Mouse (Mus musculus): ENCODE results near the gene Amdhd2.

Amdhd2 gene

GRCm38 (mm10) chr17:24197032-24197824, 33.7 kb upstream of the Amdhd2 start:
- no peak for DNase-seq

DNA sequence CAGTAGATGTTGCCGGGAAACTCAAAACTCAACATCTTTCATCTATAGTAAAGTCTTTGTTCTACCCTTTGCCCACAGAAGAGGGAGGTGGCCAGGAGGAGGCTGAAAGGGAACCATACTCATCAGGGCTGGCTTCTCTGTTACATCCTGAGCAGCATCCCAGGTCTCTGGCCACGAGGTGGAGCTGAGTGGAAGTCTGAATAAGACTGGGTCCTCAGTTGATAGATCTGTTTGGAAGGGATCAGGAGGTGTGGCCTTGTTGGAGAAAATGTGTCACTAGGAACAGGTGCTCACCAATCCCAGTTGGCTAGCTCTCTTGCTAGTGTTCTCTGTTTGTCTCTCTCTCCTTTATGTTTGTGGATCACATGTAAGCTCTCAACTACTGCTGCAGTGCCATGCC, 31.8 kb upstream of the Amdhd2 start:
- no peak for DNase-seq

DNA sequence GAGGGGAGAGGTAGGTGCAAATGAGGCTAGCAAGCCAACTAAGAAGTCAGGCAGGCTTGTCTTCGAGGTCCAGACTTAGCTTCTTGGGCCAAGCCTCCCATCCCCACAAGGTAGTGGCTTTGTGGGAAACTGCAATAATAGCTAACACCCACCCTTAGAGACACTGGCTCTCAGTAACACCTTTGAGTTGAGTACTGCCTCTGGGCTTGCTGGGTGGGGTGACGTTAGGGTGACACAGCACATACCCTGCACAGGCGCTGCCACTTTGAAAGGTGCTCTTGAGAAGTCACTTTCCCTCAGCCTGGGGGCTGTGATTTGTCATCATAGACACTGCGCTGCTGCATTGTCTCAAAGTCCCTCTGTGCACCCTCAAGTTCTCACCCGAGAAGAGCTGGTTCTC, 30.2 kb upstream of the Amdhd2 start:
- no peak for DNase-seq

GRCm38 (mm10) chr17:24193268-24193667, 29.7 kb upstream of the Amdhd2 start:
- DNase-seq, result no peak

DNA sequence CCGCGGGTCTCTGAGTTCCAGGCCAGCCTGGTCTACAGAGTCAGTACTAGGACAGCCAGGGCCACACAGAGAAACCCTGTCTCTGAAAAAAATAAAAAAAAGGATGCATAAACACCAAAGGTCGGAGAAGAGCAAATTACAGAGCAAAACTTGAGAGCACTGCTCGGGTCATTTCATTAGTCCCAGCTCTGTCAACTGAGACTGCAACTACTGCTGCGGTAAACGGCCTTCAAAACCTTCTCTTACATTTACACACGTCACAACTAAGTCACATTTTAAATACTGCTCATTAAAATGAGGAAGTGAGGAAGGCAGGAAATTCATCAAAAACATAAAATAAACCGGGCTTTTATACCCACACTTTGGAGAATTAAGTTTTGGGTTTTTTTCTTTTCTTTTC, 29.3 kb upstream of the Amdhd2 start:
- DNase-seq, result no peak

DNA sequence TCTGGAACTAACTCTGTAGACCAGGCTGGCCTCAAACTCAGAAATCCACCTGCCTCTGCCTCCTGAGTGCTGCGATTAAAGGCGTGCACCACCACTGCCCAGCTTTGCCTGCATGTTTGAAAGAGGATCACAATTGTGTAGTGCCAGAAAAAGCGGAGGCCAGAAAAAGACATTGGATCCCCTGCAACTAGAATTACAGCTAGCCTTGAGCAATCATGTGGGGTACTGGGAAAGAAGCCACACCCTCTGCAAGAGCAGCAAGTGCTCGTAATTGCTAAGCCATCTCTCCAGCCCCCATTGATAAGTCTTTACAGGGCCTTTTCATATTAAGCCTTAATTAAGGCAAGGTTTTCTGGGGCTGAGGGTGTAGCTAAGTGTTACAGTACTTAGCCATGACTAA, 27.9 kb upstream of the Amdhd2 start:
- no peak for DNase-seq

DNA sequence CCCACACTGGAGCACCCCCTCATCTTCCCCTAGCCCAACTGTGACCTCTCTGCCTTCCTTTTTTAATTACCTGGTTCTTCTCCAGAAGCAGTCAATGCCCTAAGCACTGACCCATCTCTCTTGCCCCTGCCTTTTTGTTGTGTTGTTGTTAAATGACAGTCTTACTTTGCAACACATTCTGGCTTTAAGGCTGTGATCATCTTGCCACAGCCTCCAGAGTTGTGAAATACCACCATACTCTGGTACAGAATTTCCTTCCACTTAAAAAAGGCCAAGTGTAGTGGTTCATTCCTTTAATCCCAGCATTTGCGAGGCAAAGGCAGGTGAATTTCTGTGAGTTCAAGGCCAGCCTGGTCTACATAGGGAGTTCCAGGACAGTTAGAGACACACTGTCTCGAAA, 27.4 kb upstream of the Amdhd2 start:
- no peak for DNase-seq

DNA sequence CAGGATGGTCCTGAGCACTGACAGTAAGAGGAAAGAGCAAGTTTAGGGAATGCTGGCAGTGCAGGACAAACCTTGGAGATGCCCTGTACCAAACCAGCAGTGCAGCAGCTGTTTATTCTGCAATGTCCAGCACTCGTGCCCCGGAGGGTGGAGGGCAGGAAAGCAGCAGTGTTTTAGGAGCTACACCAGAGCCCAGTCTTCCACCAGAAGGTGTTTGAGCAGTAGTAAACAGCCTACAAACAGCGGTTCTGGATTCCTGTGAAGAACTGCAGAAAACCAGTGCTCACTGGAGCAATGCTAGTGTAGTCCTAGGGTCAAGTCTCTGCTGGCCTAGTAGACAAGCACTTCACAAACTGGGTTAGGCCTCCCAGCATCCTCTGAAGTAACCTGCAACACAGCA, 10.7 kb upstream of the Amdhd2 start:
- DNase-seq, result no peak

GRCm38 (mm10) chr17:24173423-24173822, 9.9 kb upstream of the Amdhd2 start:
- DNase-seq, result peak; percentile 65

DNA sequence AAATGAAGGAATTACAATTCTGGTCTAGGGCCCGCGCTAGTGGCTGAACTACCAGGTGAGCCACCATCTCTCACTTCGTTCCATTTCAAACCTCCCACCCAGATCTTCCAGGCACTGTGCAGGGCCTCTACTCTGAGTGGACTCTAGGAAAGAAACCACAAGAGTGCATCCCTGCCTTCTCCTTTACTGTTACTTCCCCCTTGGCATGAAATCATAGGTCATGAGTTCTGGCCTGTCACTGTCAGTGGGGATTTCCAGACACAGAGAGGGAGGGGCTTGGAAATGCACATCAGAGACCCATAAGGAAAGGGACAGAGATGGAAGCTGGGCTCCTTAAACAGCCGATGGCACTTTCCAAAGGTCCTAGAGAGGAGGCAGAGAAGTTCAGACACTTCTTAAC, 8.2 kb upstream of the Amdhd2 start:
- no peak for DNase-seq

- no peak for DNase-seq
Measured at GRCm38 (mm10) chr17:24170729-24171128, 7.2 kb upstream of the Amdhd2 start.

- no peak for DNase-seq
Measured at GRCm38 (mm10) chr17:24170125-24170524, 6.6 kb upstream of the Amdhd2 start.

DNA sequence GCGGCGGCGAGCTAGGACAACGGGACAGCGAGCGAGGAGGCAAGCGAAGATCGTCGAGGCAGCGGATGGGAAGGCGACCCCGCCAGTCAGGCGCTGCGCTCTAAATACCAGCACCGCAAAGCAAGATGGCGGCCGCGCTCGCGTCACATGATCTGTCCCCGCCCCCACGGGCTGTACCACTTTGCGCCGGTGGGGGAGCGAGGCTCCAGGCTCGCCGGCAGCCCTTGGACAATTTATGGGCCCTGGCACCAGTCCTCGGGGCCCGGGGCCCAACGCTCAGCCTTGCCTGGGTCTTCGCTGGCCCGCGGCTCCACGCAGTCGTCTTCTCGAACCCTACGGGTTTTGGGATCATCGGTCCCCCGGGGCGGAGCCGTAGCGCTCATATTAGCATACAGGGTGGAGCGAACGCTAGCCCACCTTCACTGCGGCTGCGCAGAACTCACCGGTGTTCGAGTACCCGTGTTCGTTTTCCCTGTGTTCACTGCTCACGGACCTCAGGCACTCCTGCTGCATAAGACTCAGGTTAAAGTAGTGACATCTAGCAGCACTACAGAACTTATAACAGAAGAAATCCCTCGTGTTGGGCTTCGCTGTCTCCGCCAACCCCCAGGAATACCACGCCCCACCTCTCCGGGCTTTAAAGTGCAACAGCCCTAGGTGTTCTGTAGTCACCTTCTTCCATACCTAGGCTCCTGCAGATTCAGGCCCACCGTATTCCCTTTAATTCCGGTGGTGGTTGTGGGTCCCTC, 5.9 kb upstream of the Amdhd2 start, which contains the start of gene Atp6v0c:
Gene Atp6v0c, minus strand, starts transcription at position 386 of the 749 bp plus-strand sequence.
- peak; percentile 96 for DNase-seq

DNA sequence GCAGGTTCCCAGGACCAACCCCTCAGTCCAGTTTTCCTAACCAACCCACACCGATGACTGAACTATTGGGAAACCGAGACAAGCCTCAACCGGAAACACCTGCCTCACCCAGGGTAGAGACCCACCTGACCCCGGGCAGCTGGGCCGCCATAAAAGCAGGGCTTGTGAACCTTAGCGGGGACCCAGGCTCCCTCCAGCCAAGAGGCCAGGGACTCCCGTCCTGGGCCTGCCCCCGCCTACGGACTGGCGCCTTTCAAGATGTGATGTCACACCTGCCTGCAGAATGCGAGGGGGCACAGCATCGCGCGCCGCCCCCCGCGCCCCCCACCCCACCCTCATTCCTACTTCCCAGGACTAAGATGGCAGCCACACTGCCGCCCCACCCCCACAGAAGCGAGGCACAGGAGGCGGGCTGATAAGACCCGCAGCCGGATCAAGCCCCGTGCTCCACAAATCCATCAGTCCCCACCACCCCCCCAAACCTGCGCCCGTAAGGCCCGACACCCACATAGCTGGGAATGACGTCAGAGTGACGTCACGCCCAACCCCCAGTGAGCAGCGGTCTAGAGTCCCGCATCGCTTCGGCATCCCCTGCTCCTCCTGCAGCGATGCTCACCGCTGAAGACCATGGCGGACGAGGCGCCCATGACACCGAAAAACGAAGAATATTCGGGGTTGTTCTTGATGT, 5.2 kb upstream of the Amdhd2 start:
- DNase-seq, result peak; percentile 84

DNA sequence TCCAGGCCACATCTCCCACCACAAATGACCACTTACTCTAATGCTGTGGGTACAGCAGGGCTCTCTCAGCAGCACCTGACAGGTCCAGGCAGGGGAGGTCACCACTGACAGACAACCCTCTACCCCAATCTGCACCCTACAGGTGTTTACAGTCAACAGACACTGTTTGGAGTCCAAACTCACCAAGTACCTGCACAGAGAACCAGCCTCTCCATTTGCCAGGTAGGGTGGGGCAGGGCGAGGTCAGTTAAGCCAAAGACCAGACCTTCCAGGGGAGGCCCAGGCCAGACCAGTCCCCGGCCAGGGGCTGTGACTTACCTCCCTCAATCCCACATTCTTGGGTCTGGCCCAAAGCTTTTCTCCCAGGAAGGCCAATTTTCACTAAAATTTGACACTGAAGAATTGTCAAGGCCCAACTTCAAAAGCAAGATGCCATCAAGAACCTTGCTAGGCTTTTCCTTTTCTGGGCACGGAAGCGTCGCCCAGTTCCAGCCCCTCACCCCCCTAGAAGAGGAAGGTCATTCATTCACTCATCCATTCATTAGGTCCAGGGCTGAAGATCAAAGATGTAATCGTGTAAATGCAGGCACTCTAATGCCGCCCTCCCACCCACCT, 4.4 kb upstream of the Amdhd2 start:
- peak; percentile 50 for DNase-seq

- no peak for DNase-seq
Measured at GRCm38 (mm10) chr17:24167120-24167519, 3.6 kb upstream of the Amdhd2 start.

GRCm38 (mm10) chr17:24164566-24165259, 1.1 kb upstream of the Amdhd2 start:
- no peak for DNase-seq

DNA sequence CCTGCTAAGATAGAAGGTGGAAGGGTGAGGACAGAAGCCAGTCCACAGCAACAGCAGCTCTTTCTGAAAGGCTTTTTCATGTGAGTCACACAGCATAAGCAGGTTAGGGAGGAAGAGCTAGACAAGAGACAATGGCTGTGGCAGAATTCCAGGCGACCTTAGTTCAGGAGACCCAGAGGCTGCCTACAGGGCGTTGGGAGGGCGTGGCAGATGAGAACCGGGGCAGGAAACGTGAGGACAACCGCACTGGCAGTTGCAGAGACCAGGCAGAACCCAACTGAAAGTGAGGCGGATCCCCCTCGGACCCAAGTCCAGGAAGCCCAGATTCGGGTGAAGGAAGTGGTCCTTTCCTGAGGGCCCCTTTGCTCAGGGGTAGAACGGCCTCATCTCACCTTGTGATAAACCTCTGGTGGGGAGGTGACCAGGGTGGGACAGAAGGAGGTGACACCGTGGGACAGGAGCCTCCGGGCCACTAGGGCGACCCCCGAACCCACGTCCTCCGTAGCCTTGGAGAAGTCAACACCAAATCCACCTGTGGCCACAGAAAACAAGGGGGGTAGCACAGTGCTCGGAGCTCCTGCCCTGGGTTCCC, 886 bp downstream of the Amdhd2 start:
- peak; percentile 56 for DNase-seq

DNA sequence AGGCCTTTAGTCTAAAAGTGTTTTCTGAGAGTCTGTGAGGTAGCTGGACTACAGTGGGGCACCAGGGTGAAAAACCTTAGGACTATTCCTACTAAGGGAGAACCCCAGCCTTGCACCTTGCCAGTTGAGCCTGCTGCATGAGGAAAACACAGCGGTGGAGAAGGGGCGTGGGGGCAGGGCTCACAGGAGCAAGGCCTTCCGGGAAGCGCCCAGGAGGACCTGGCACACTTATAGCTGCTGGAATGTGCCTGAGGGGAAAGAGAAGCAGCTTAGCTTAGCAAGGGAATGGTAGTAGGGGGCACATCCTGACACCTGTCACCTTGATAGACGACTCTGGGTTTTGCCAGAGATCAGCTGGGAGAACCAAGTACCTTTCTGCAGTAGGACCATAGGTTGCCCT, 2.1 kb downstream of the Amdhd2 start:
- no peak for DNase-seq

DNA sequence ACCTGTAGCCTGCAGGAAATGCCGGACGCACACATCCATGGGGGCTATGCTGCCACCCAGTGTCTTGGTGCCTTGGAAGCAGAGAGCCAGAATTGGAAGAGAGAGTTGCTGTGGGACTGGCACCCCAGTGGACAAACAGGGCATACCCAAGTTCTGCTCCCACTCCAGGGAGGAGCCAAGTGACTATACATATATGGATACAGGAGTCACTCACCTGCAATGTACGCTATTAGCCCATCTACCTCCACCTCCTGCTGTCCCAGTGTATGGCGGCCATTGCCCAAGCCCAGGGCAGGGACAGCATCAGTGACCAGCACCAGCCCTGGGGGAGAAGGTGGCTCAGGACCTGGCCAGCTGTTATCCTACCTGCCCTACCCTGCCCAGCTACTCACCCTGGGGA, 6.0 kb downstream of the Amdhd2 start:
- no peak for DNase-seq

GRCm38 (mm10) chr17:24157121-24157520, 6.4 kb downstream of the Amdhd2 start:
- no peak for DNase-seq

DNA sequence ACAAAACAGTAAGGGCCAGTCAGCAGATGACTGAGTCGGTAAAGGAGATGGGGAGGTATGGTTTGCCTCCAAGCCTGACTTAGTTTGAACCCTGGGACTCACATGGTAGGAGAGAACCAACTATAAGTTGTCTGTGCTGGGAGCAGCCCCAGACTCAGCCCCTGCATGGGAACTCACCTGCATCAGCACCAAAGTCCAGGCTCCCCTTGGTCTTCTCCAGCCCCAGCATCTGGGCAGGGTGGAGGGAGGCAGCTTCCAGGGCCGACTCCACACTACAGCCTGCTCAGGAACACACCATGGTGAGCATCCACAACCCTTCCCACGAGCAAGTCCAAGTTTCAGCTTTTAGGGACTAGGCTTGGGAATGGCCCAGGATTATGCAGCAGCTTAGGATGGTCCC, 7.2 kb downstream of the Amdhd2 start:
- DNase-seq, result no peak

Measured in cerebellum, adult 11-12 months (tissue).